Mouse (Mus musculus): Measurements from ENCODE around the gene Psmd5.
A peak's percentile ranks its signal among the peaks of the same experiment; 100 is the strongest.
"Not testable (repeated sequence)": the region's sequence is repeated elsewhere in the genome, so short reads cannot be mapped to it uniquely, and the experiment has no call there.

Psmd5 gene

GRCm38 (mm10) chr2:34826460-34827231, 48.1 kb downstream of the Psmd5 start:
- DNase-seq (ENCODE audit: low spot score in 2 of 2): no peak

GRCm38 (mm10) chr2:34825827-34826459, 48.8 kb downstream of the Psmd5 start, which contains the start of gene Fbxw2:
TSS of gene Fbxw2 (minus strand) at chr2:34826311.
- DNase-seq (ENCODE audit: low spot score in 2 of 2): peak; percentile 79 to 88

DNA sequence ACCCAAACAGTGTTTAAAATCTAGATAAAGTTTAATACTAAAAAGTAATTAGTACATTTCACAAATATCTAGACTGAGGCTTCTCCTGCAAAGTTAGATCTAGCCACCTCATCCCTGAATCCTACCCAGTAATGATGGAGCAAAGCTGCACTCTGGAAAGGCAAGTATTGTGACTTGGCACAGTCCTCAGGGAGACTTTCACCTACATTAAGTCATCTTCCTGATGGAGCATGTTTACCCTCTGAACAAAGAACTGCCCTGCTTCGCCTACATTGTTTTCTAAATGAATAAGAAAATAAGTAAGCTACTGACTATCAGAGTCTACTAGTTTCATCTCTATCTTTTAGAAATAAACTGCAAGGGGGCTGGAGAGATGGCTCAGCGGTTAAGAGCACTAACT, 56.3 kb downstream of the Psmd5 start:
- DNase-seq (ENCODE audit: low spot score in 2 of 2): no peak

GRCm38 (mm10) chr2:34815893-34816292, 58.9 kb downstream of the Psmd5 start:
- DNase-seq (ENCODE audit: low spot score in 2 of 2): not testable (repeated sequence)

- no peak for DNase-seq (ENCODE audit: low spot score in 2 of 2)
Observed at GRCm38 (mm10) chr2:34812706-34813105, 62.1 kb downstream of the Psmd5 start.

DNA sequence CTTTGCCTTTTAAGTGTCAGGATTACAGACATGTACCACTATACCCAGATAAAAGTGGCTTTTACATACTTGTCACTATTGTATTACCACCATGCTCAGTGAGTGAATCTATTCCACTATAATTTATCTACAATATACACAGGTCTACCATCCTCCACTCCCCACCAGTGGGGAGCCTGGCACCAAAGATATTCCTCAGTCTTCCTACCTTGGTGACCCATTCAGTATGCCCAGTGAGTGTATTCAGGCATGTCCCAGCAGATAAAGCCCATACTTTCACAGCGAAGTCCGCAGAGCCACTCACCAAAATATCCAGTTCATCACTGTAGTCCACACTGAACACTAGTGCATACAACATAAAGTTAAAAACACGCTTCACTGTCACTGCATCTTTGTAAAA, 64.0 kb downstream of the Psmd5 start:
- DNase-seq (ENCODE audit: low spot score in 2 of 2): no peak

GRCm38 (mm10) chr2:34809568-34809967, 65.2 kb downstream of the Psmd5 start:
- no peak for DNase-seq (ENCODE audit: low spot score in 2 of 2)

- DNase-seq (ENCODE audit: low spot score in 2 of 2): no peak
Observed at GRCm38 (mm10) chr2:34808057-34808456, 66.7 kb downstream of the Psmd5 start.

DNA sequence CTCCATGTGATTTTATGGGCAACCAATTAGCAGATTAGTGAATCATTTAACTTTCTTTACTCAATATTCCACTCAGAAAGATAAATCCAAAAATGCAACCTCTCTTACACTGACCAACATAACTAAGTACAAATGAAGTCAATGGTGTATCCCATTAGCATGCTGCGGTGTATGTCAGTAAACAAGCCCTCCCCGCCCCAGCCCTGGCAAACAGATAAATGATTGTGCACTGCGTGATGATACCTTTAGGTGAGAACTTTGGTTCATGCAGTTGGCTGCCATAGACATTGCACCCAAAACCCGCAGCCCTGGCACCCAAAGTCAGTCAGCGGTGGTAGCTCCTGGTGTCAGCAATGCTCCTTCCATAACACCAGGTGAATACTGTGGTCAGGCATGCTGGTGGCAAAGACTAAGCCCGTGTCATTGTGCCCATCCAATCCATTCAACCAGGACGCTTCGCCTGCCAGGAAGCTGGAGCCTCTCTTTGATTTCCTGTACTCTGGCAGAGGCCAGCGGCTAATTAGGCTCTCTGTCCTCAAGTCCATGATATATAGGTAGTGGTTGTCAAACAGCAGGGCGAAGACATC, 69.3 kb downstream of the Psmd5 start:
- DNase-seq (ENCODE audit: low spot score in 2 of 2): no peak

DNA sequence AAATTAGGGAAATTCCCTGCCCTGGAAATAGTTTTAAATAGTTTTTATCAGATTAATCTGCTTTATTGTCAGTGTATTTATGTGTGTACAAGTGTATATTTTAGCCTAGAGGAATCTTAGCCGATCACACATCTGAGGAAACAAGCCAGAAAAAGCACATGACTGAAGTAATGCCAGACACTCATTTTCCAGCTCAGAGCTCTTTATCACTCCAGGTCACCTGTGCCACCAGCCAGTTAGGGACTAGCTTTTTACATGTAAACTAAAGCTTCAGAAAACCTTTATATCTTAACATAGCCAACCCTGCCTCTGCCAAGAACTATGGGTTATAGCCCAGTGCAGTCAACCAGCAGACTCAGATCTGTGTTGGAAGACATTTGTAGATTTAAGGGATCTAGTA, 70.0 kb downstream of the Psmd5 start:
- DNase-seq (ENCODE audit: low spot score in 2 of 2): no peak

DNA sequence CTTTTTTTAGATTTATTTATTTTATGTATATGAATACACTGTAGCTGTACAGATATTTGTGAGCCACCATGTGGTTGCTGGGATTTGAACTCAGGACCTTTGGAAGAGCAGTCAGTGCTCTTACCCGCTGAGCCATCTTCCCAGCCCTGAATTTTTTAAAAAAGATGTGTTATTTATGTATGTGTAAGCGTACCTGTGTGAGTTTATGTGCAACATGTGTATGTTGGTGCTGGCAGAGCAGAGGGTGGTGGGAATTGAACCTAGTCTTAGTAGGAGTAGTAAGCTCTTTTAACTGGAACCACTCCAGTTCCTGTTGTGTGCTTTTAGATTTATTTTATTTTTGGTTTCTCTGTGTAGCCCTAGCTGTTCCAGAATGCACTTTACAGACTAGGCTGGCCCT, 70.6 kb downstream of the Psmd5 start:
- DNase-seq (ENCODE audit: low spot score in 2 of 2): no peak

GRCm38 (mm10) chr2:34803746-34804145, 71.0 kb downstream of the Psmd5 start:
- no peak for DNase-seq (ENCODE audit: low spot score in 2 of 2)

DNA sequence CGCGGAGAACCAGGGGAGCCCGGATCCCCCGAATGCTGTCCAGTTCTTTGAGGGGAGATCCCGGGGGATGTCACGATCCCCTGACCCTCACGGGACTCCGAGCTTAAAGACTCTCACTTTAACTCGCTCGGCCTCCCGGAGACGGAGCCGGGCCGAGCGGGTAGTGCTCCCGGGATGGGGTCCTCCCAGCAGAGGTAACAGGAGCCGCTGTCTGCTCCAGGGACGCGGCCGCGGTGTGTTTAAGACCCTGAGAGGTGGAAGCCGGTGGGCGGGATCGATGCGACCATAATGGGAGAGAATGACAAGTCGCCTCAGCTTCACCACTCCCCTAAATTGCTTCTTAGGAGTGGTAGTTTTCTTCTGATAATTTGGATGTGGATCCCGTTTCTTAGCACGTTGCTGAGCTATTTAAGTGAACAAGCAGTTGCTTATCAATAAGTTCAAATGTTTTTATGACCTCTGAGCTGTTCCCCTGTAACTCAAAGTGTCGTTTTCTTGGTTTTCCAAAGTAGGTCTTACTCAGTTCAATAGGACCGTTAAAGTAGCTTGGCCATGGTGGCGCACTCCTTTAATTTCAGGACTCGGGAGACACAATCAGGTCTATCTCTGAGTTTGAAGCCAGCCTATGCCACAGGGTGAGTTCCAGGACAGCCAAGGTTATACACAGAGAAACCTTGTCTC, 72.1 kb downstream of the Psmd5 start:
- not testable (repeated sequence) for DNase-seq (ENCODE audit: low spot score in 2 of 2)

DNA sequence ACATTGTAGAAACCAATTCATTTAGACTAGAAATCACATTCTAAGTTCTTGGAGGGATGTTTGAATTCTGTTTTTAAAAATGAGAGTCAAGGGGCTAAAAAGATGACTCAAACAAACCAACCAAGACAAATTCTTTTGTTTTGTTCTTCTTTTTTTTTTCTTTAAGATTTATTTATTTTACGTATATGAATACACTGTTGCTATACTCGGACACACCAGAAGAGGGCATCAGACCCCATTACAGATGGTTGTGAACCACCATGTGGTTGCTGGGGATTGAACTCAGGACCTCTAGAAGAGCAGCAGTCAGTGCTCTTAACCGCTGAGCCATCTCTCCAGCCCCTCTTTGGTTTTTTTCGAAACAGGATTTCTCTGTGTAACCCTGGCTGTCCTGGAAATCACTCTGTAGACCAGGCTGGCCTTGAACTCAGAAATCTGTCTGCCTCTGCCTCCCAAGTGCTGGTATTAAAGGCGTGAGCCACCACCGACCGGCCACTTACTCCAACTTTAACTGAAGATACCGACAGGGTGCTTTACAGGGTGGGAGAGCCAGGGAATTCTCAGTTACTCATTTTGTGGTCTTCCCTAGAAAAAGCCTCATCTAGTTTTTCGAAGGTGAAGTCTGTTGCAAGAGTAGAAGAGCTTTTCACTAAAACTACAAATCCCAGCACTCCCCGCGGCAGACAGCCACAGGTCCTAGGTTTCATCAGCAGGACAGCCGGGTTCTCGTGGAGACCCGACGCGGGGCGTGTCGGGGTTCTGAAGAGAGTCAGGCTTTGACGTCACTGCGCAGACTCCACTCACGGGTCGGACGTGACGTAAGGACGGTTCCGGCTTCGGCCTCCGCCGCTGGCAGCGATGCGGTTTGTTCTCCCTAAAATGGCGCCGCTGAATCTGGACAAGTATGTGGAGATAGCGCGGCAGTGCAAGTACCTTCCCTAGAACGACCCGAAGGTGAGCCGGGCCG, 73.0 kb downstream of the Psmd5 start:
- peak; percentile 89 to 96 for DNase-seq (ENCODE audit: low spot score in 2 of 2)

GRCm38 (mm10) chr2:34800371-34800770, 74.4 kb downstream of the Psmd5 start:
- DNase-seq (ENCODE audit: low spot score in 2 of 2): no peak

Data from frontal cortex, postnatal 25 days (tissue).